Mouse (Mus musculus) E14TG2a.4 (cell line): ENCODE measurements around the gene Adamts18.

Experiments
- CTCF ChIP-seq: conservative IDR thresholded peaks from 2 replicates; pipeline ENCODE4 v1.5.1; 2014; ENCODE audit warnings: low read length
- NANOG ChIP-seq: IDR thresholded peaks from 2 replicates; pipeline ENCODE4 v1.6.1; 2014; ENCODE audit warnings: borderline replicate concordance, low read length, mixed read lengths
- POU5F1 ChIP-seq: IDR thresholded peaks from 2 replicates; pipeline ENCODE4 v1.6.1; 2014; ENCODE audit warnings: low read length, borderline replicate concordance

GRCm38 (mm10) chr8:113820983-113821587, 27.5 kb downstream of the Adamts18 start:
- no peak for TF ChIP-seq CTCF
- TF ChIP-seq POU5F1: no peak
- TF ChIP-seq NANOG: no peak
